Mouse (Mus musculus) heart, adult 2 months (tissue): ENCODE measurements at regions not wholly inside any gene's neighbourhood (a gene's known extent, or its start where the extent isn't known, plus 50 kb on each side); places are given as distances from the start of the nearest gene placed in this dataset.

ENCODE experiments used
- DNase-seq, 2 experiments: peaks; one replicate each; pipeline ENCODE4 v3.0.0; 2021
- H3K27ac ChIP-seq: fragments of 200-600 bp; 2 replicates; pipeline ENCODE4 v1.8.1; 2022
- H3K27me3 ChIP-seq: fragments of 200-500 bp; 2 replicates; pipeline ENCODE4 v1.6.1; 2012; ENCODE audit warnings: mild to moderate bottlenecking, low read length, inconsistent platforms, mixed read lengths; ENCODE audit not compliant: control insufficient read depth, insufficient read depth
- H3K36me3 ChIP-seq: fragments of 200-500 bp; 2 replicates; pipeline ENCODE4 v1.6.1; 2012; ENCODE audit warnings: low read length, inconsistent platforms; ENCODE audit not compliant: control insufficient read depth, insufficient read depth
- H3K4me1 ChIP-seq: fragments of 200-500 bp; 2 replicates; pipeline ENCODE4 v1.6.1; 2011; ENCODE audit warnings: low read length; ENCODE audit not compliant: control insufficient read depth, insufficient read depth
- H3K4me3 ChIP-seq: fragments of 200-600 bp; 2 replicates; pipeline ENCODE4 v1.8.1; 2022
- H3K79me2 ChIP-seq: fragments of 200-500 bp; replicated peaks from 2 replicates; pipeline ENCODE4 v1.6.1; 2012; ENCODE audit warnings: mild to moderate bottlenecking, inconsistent platforms, low read length, moderate library complexity, mixed read lengths; ENCODE audit not compliant: control insufficient read depth, insufficient read depth
- H3K9ac ChIP-seq: fragments of 200-500 bp; 2 replicates; pipeline ENCODE4 v1.6.1; 2012; ENCODE audit warnings: low read depth, mild to moderate bottlenecking, control low read depth, inconsistent platforms, low read length, mixed read lengths
- CTCF ChIP-seq: fragments of 200-600 bp; IDR thresholded peaks from 2 replicates; pipeline ENCODE4 v1.8.1; 2022; ENCODE audit warnings: antibody characterized with exemption, mild to moderate bottlenecking, moderate library complexity
- EP300 ChIP-seq: fragments of 200-500 bp; IDR thresholded peaks from 2 replicates; pipeline ENCODE4 v1.6.1; 2011; ENCODE audit warnings: low read depth, low read length, control low read depth; ENCODE audit not compliant: insufficient read depth
- POLR2A ChIP-seq: fragments of 200-500 bp; IDR thresholded peaks from 2 replicates; pipeline ENCODE4 v1.6.1; 2011; ENCODE audit warnings: mild to moderate bottlenecking, low read depth, low read length, control low read depth; ENCODE audit not compliant: insufficient read depth
- whole genome bisulfite sequencing: fragments of 180-500 bp; shearing (Covaris S2); methylation state at CpG from one replicate; pipeline ENCODE4 v1.1.7; 2018; 5-methylcytosine and 5-hydroxymethylcytosine counted together
- intact Hi-C: fragments of 180-260 bp; cut with DNase I; formaldehyde crosslinking; loops from one replicate; pipeline ENCODE4 v1.15.1; 2025

- Histone ChIP-seq H3K4me3 (no peak overlapping the region), H3K9ac (no peak overlapping the region), H3K4me1 (no peaks in the 10 kb centered on the region), H3K27me3 (no peaks in the 10 kb centered on the region), H3K27ac (no peak overlapping the region), H3K79me2 (no peaks in the 10 kb centered on the region), H3K36me3 (no peaks in the 10 kb centered on the region)
- WGBS: 89% methylated on average over 1 of the region's 1 CpGs
- no peak for DNase-seq
- intact Hi-C loops: no loop called here
- TF ChIP-seq EP300 (no peak), POLR2A (no peak)
Measured at GRCm38 (mm10) chr10:83882891-83883185, 160.2 kb downstream of the 1500009L16Rik start.

DNA sequence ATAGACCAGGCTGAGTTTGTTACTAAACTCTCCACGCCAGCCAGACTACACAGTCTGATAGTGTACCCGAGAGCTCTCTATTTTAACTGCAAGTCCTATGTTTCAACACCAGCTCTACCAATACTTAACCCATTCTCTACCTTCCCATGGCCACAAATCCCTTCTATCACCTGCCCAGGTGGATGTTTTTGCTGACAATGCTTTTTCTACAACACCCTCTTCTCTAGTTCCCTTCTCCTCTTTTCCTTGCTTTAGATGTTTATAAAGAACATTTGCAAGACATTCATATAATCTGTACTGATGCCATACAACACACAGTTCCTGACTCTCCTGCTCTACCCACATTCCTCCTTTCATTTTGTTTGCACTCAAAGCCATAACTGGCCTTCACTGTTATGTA, 161.9 kb downstream of the 1500009L16Rik start:
- no peak for DNase-seq

GRCm38 (mm10) chr10:83888587-83888986, 165.9 kb downstream of the 1500009L16Rik start:
- Histone ChIP-seq H3K27me3 (no peaks in the 10 kb centered on the region), H3K79me2 (no peaks in the 10 kb centered on the region), H3K9ac (no peak overlapping the region), H3K27ac (no peak overlapping the region), H3K4me3 (no peak overlapping the region), H3K4me1 (no peaks in the 10 kb centered on the region), H3K36me3 (no peaks in the 10 kb centered on the region)
- TF ChIP-seq CTCF (no peak), EP300 (no peak), POLR2A (no peak)
- DNase-seq: no peak
- WGBS: 81% methylated on average over 6 of the region's 6 CpGs
- intact Hi-C loops: no loop called here

More for the DNA sequence above, 161.9 kb downstream of the 1500009L16Rik start:
- Histone ChIP-seq H3K79me2 (no peaks in the 10 kb centered on the region), H3K4me3 (no peak overlapping the region), H3K4me1 (no peaks in the 10 kb centered on the region), H3K27me3 (no peaks in the 10 kb centered on the region), H3K27ac (no peak overlapping the region), H3K36me3 (no peaks in the 10 kb centered on the region), H3K9ac (no peak overlapping the region)
- TF ChIP-seq CTCF: no peak
- TF ChIP-seq EP300: no peak
- TF ChIP-seq POLR2A: no peak
- 90% methylated on average over 2 of the region's 2 CpGs for WGBS
- intact Hi-C loops: no loop called here

GRCm38 (mm10) chr10:83895741-83896150, 173.1 kb downstream of the 1500009L16Rik start:
- peak; percentile 56 to 76 for DNase-seq
- Histone ChIP-seq H3K27ac (peak overlapping the region; percentile 82), H3K36me3 (no peaks in the 10 kb centered on the region), H3K4me3 (no peak overlapping the region), H3K9ac (no peak overlapping the region), H3K4me1 (peaks cover 7% of the 10 kb centered on the region), H3K79me2 (no peaks in the 10 kb centered on the region), H3K27me3 (no peaks in the 10 kb centered on the region)
- TF ChIP-seq EP300 (peak; percentile 57; the same call in 1 of the 2 replicates), POLR2A (0 out of 2 replicates have a peak, but pooled peaks have one; percentile 15), CTCF (no peak)
- intact Hi-C loops: no loop called here
- 32% methylated on average over 3 of the region's 3 CpGs for WGBS

DNA sequence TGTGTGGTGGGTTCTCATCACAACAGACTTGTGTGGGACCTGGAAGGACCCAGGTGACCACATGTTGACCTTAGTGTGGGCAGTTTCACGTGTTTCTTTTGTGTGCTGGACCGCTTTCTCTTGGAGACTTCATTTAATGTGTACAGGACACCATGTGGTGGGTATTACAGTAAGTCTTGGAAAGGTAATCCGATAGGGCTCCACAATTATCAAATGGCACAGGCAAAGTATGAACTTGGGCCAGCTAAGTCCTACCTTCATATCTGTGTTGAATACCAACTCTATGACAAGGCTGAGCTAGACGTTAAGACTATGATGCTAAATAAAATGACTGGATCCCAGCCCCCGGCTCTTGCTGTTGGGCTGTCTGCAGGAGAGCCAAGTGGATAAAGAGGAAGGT, 173.5 kb downstream of the 1500009L16Rik start:
- Histone ChIP-seq H3K4me3 (no peak overlapping the region), H3K27ac (peak overlapping the region; percentile 82), H3K27me3 (no peaks in the 10 kb centered on the region), H3K36me3 (no peaks in the 10 kb centered on the region), H3K4me1 (peaks cover 7% of the 10 kb centered on the region), H3K79me2 (no peaks in the 10 kb centered on the region), H3K9ac (no peak overlapping the region)
- no peak for DNase-seq
- TF ChIP-seq CTCF (no peak), POLR2A (no peak), EP300 (no peak)
- 40% methylated on average over 5 of the region's 5 CpGs for WGBS
- intact Hi-C loops: no loop called here

DNA sequence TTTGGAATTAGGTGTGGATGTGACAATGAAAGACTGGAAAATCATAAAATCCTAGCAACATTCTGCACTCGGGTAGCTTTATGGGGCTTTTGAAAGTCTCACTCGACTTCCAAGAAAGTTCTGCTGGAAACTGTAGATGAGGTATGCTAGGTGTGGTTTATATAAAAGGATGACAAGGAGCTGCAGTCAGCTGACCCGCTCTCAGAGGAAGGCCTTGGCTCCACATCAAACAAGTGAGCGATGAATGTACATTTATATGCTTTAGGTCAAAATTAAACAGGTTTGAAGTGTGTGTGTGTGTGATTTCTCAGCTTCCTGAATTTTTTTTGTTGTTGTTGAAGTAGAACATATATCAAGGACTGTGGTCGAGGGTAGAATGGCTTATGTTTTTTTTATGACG, 174.9 kb downstream of the 1500009L16Rik start:
- Histone ChIP-seq H3K79me2 (no peaks in the 10 kb centered on the region), H3K4me1 (peaks cover 7% of the 10 kb centered on the region), H3K4me3 (no peak overlapping the region), H3K9ac (no peak overlapping the region), H3K27me3 (no peaks in the 10 kb centered on the region), H3K36me3 (no peaks in the 10 kb centered on the region), H3K27ac (no peak overlapping the region)
- DNase-seq: no peak
- TF ChIP-seq CTCF (no peak), EP300 (no peak)
- intact Hi-C loops: no loop called here
- WGBS: 79% methylated on average over 6 of the region's 6 CpGs
